Mouse (Mus musculus): ENCODE measurements at regions not wholly inside any gene's neighbourhood (a gene's known extent, or its start where the extent isn't known, plus 50 kb on each side); places are given as distances from the start of the nearest gene placed in this dataset.

GRCm38 (mm10) chr17:52225584-52225983 is 376.9 kb upstream of the Kcnh8 start:
- no peak overlapping the region for H3K9ac ChIP-seq (ENCODE audit: low read length)
- no peaks in the 10 kb centered on the region for H3K9me3 ChIP-seq (ENCODE audit: control insufficient read depth, low read length)
- no peak overlapping the region for H3K27ac ChIP-seq (ENCODE audit: low read depth, low read length)
- no peak overlapping the region for H3K4me3 ChIP-seq (ENCODE audit: low read depth, low read length)
- no peak overlapping the region for H3K4me2 ChIP-seq (ENCODE audit: low read depth)
- no peaks in the 10 kb centered on the region for H3K4me1 ChIP-seq (ENCODE audit: control insufficient read depth, insufficient read depth, low read length)
- ATAC-seq (ENCODE audit: insufficient read depth, low FRiP score, low TSS enrichment) = no peak
- no peaks in the 10 kb centered on the region for H3K36me3 ChIP-seq (ENCODE audit: control insufficient read depth, insufficient read depth, low read length)
- H3K27me3 ChIP-seq (ENCODE audit: control insufficient read depth, insufficient read depth, low read length) = no peaks in the 10 kb centered on the region
- DNase-seq (ENCODE audit: low spot score) = no peak
- WGBS = 84% methylated on average over 3 of the region's 3 CpGs

GRCm38 (mm10) chr17:52220422-52220821 is 382.1 kb upstream of the Kcnh8 start:
- Histone ChIP-seq H3K4me1 (ENCODE audit: control insufficient read depth, insufficient read depth, low read length) (no peaks in the 10 kb centered on the region), H3K27ac (ENCODE audit: low read depth, low read length) (no peak overlapping the region)
- 85% methylated on average over 3 of the region's 3 CpGs for WGBS

DNA sequence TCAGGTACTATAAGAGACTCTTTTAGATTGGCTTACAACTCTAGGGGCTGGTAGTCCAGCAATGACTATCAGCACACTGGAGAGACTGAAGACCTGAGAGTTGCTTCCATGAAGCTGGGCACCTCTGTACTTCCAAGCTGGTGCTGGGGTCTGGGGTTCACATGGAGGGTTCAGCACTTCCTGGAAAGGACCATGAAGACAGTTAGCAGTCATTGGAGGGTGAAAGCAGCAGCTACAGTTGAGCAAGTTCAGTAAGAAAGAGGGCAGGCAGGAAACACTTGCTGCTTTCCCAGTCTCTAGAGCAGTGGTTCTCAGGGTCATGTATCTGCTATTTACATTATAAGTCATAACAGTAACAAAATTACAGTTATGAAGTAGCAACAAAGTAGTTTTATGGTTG is 384.3 kb upstream of the Satb1 start:
- ATAC-seq (ENCODE audit: insufficient read depth, low FRiP score, low TSS enrichment) (no peak), DNase-seq (ENCODE audit: low spot score) (no peak)
- Histone ChIP-seq H3K27ac (ENCODE audit: low read depth, low read length) (no peak overlapping the region), H3K9ac (ENCODE audit: low read length) (no peak overlapping the region), H3K4me1 (ENCODE audit: control insufficient read depth, insufficient read depth, low read length) (no peaks in the 10 kb centered on the region), H3K4me2 (ENCODE audit: low read depth) (no peak overlapping the region), H3K27me3 (ENCODE audit: control insufficient read depth, insufficient read depth, low read length) (no peaks in the 10 kb centered on the region), H3K36me3 (ENCODE audit: control insufficient read depth, insufficient read depth, low read length) (no peaks in the 10 kb centered on the region), H3K4me3 (ENCODE audit: low read depth, low read length) (no peak overlapping the region), H3K9me3 (ENCODE audit: control insufficient read depth, low read length) (no peaks in the 10 kb centered on the region)

More at GRCm38 (mm10) chr17:52220422-52220821, 382.1 kb upstream of the Kcnh8 start:
- no peak overlapping the region for H3K4me2 ChIP-seq (ENCODE audit: low read depth)
- no peak overlapping the region for H3K9ac ChIP-seq (ENCODE audit: low read length)
- no peaks in the 10 kb centered on the region for H3K36me3 ChIP-seq (ENCODE audit: control insufficient read depth, insufficient read depth, low read length)
- DNase-seq (ENCODE audit: low spot score) = no peak
- ATAC-seq (ENCODE audit: insufficient read depth, low FRiP score, low TSS enrichment) = no peak
- no peaks in the 10 kb centered on the region for H3K9me3 ChIP-seq (ENCODE audit: control insufficient read depth, low read length)
- H3K27me3 ChIP-seq (ENCODE audit: control insufficient read depth, insufficient read depth, low read length) = no peaks in the 10 kb centered on the region
- no peak overlapping the region for H3K4me3 ChIP-seq (ENCODE audit: low read depth, low read length)

GRCm38 (mm10) chr17:52212944-52213343 is 379.9 kb upstream of the Satb1 start:
- Histone ChIP-seq H3K4me2 (ENCODE audit: low read depth) (no peak overlapping the region), H3K4me1 (ENCODE audit: control insufficient read depth, insufficient read depth, low read length) (no peaks in the 10 kb centered on the region), H3K9me3 (ENCODE audit: control insufficient read depth, low read length) (no peaks in the 10 kb centered on the region), H3K27ac (ENCODE audit: low read depth, low read length) (no peak overlapping the region), H3K36me3 (ENCODE audit: control insufficient read depth, insufficient read depth, low read length) (no peaks in the 10 kb centered on the region), H3K4me3 (ENCODE audit: low read depth, low read length) (no peak overlapping the region), H3K27me3 (ENCODE audit: control insufficient read depth, insufficient read depth, low read length) (no peaks in the 10 kb centered on the region), H3K9ac (ENCODE audit: low read length) (no peak overlapping the region)
- DNase-seq (ENCODE audit: low spot score) (no peak), ATAC-seq (ENCODE audit: insufficient read depth, low FRiP score, low TSS enrichment) (no peak)
- WGBS = 84% methylated on average over 2 of the region's 2 CpGs

DNA sequence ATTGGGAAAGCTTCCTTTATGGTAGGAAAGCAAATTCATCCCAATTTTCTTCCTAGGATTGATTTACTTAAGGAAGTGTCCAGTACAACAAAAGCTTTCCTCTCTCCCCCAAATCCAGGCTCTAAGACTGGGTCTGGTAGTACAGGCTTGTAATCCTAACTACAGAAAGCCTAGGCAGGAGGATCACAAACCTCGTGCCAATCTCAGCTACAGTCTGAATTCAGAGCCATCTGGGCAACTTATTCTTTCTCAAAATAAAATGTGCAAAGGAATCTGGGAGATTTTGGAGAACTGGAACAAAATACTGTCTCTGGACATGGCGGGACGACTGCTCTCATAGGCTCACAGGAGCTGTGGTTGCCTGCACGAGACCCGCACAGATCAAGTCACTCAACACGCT is 377.4 kb upstream of the Satb1 start:
- no peaks in the 10 kb centered on the region for H3K9me3 ChIP-seq (ENCODE audit: control insufficient read depth, low read length)

DNA sequence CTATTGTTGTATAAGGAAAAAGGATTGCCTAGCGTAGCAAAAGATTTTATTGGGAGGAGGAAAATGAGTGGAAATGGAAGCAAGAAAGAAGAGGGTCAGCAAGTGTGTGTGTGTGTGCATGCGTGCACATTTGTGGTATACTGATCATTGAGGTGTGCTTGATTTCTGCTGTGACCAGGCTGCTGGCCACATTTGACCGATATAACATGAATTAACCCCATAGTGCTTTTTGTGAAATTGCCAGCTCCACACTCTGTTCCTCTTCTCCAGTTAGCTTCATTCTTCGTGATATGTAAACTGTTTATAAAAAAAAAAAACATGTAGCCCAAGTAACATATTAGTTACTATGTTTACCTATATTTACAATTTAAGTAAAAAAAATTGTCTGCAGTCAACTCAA is 364.6 kb upstream of the Satb1 start:
- Histone ChIP-seq H3K27me3 (ENCODE audit: control insufficient read depth, insufficient read depth, low read length) (no peaks in the 10 kb centered on the region), H3K4me3 (ENCODE audit: low read depth, low read length) (no peak overlapping the region), H3K9me3 (ENCODE audit: control insufficient read depth, low read length) (no peaks in the 10 kb centered on the region), H3K27ac (ENCODE audit: low read depth, low read length) (no peak overlapping the region), H3K9ac (ENCODE audit: low read length) (no peak overlapping the region), H3K4me2 (ENCODE audit: low read depth) (no peak overlapping the region), H3K4me1 (ENCODE audit: control insufficient read depth, insufficient read depth, low read length) (no peaks in the 10 kb centered on the region), H3K36me3 (ENCODE audit: control insufficient read depth, insufficient read depth, low read length) (no peaks in the 10 kb centered on the region)
- no peak for ATAC-seq (ENCODE audit: insufficient read depth, low FRiP score, low TSS enrichment)
- DNase-seq (ENCODE audit: low spot score) = no peak
- WGBS = 92% methylated on average over 4 of the region's 4 CpGs

More for the DNA sequence above, 377.4 kb upstream of the Satb1 start:
- Histone ChIP-seq H3K27me3 (ENCODE audit: control insufficient read depth, insufficient read depth, low read length) (no peaks in the 10 kb centered on the region), H3K4me1 (ENCODE audit: control insufficient read depth, insufficient read depth, low read length) (no peaks in the 10 kb centered on the region), H3K36me3 (ENCODE audit: control insufficient read depth, insufficient read depth, low read length) (no peaks in the 10 kb centered on the region), H3K9ac (ENCODE audit: low read length) (no peak overlapping the region), H3K27ac (ENCODE audit: low read depth, low read length) (no peak overlapping the region), H3K4me3 (ENCODE audit: low read depth, low read length) (no peak overlapping the region), H3K4me2 (ENCODE audit: low read depth) (no peak overlapping the region)
- DNase-seq (ENCODE audit: low spot score) (no peak), ATAC-seq (ENCODE audit: insufficient read depth, low FRiP score, low TSS enrichment) (no peak)
- WGBS = 83% methylated on average over 6 of the region's 6 CpGs

DNA sequence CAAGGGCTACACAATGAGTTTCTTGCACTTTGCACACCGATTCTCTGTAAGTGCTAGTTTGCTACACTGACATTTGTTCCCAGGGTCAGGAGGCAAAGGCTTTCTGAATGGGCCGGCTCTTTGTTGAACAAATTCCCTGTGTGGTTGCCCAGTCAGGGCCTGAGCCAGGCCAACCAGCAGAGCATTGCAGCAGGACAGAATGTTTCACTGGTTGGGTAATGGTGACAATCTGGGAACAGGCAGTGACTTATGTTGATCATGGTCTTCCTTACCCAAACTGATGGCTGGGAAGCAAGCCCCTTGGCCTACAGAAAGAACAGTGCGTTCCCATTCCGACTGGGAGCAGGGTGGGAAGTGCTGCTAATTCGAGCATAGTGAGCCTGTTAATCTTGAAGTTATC is 363.7 kb upstream of the Satb1 start:
- no peak overlapping the region for H3K4me3 ChIP-seq (ENCODE audit: low read depth, low read length)
- no peaks in the 10 kb centered on the region for H3K9me3 ChIP-seq (ENCODE audit: control insufficient read depth, low read length)
- no peaks in the 10 kb centered on the region for H3K36me3 ChIP-seq (ENCODE audit: control insufficient read depth, insufficient read depth, low read length)
- no peak overlapping the region for H3K4me2 ChIP-seq (ENCODE audit: low read depth)
- ATAC-seq (ENCODE audit: insufficient read depth, low FRiP score, low TSS enrichment) = no peak
- no peaks in the 10 kb centered on the region for H3K4me1 ChIP-seq (ENCODE audit: control insufficient read depth, insufficient read depth, low read length)
- no peak for DNase-seq (ENCODE audit: low spot score)
- no peak overlapping the region for H3K9ac ChIP-seq (ENCODE audit: low read length)
- H3K27ac ChIP-seq (ENCODE audit: low read depth, low read length) = no peak overlapping the region
- 86% methylated on average over 5 of the region's 5 CpGs for WGBS
- no peaks in the 10 kb centered on the region for H3K27me3 ChIP-seq (ENCODE audit: control insufficient read depth, insufficient read depth, low read length)

DNA sequence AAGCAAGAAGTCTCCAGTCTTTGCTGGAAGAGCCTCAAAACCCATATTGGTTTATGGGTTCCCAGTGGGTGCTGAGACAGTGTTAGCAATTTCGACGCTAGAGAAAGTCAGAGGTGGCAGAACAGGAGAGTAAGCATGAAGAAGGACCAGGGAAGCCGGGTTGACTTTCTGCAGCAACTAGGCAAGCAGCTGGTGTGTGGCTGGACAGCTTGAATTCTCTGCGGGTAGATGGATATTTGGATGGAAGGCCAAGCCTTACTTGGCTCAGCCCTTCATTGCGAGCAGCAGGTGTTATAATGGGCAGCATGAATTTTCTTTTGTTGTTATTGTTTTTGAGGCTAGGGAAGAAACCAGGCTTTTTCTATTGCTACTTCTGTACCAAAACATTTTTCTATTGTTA is 362.7 kb upstream of the Satb1 start:
- no peak for ATAC-seq (ENCODE audit: insufficient read depth, low FRiP score, low TSS enrichment)
- Histone ChIP-seq H3K4me1 (ENCODE audit: control insufficient read depth, insufficient read depth, low read length) (no peaks in the 10 kb centered on the region), H3K9ac (ENCODE audit: low read length) (no peak overlapping the region), H3K4me2 (ENCODE audit: low read depth) (no peak overlapping the region), H3K36me3 (ENCODE audit: control insufficient read depth, insufficient read depth, low read length) (no peaks in the 10 kb centered on the region), H3K4me3 (ENCODE audit: low read depth, low read length) (no peak overlapping the region), H3K27ac (ENCODE audit: low read depth, low read length) (no peak overlapping the region), H3K9me3 (ENCODE audit: control insufficient read depth, low read length) (no peaks in the 10 kb centered on the region), H3K27me3 (ENCODE audit: control insufficient read depth, insufficient read depth, low read length) (no peaks in the 10 kb centered on the region)
- 88% methylated on average over 5 of the region's 5 CpGs for WGBS
- no peak for DNase-seq (ENCODE audit: low spot score)

- no peaks in the 10 kb centered on the region for H3K9me3 ChIP-seq (ENCODE audit: control insufficient read depth, low read length)
- H3K36me3 ChIP-seq (ENCODE audit: control insufficient read depth, insufficient read depth, low read length) = no peaks in the 10 kb centered on the region
- H3K4me2 ChIP-seq (ENCODE audit: low read depth) = no peak overlapping the region
- no peaks in the 10 kb centered on the region for H3K27me3 ChIP-seq (ENCODE audit: control insufficient read depth, insufficient read depth, low read length)
- H3K4me1 ChIP-seq (ENCODE audit: control insufficient read depth, insufficient read depth, low read length) = no peaks in the 10 kb centered on the region
- H3K27ac ChIP-seq (ENCODE audit: low read depth, low read length) = no peak overlapping the region
- ATAC-seq (ENCODE audit: insufficient read depth, low FRiP score, low TSS enrichment) (no peak), DNase-seq (ENCODE audit: low spot score) (no peak)
- no peak overlapping the region for H3K9ac ChIP-seq (ENCODE audit: low read length)
- no peak overlapping the region for H3K4me3 ChIP-seq (ENCODE audit: low read depth, low read length)
- WGBS = 90% methylated on average over 6 of the region's 6 CpGs
These were observed 358.1 kb upstream of the Satb1 start for GRCm38 (mm10) chr17:52191064-52191682.
